Mouse (Mus musculus): ENCODE results near the gene Ush2a.

DNA sequence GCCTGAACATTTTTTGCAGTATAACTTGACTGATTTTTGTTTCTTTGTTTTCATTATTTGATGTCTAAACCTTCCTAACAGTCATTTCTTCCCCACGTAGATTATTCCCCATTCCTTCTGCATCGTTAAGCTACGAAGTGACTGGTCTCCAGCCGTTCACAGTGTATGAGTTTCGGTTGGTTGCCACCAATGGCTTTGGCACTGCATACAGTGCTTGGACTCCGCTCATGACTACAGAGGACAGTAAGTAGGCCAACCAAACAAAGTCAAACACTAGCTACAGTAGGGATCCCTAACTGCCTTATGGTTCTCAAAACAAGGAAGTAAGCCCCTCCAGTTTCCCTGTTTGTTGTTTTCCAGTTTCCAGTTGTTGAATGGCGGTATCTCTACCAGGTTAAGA, 453.1 kb downstream of the Ush2a start:
- TF ChIP-seq POLR2AphosphoS2 (IDR thresholded peaks at IDR 0.05; ENCODE audit: low read length) (no peak), CTCF (IDR thresholded peaks at IDR 0.05 in 2 of 3, conservative IDR thresholded peaks at IDR 0.05 in 1 of 3; ENCODE audit: control insufficient read depth in 1 of 3, insufficient read depth in 1 of 3, low read depth in 2 of 3, low read length in 3 of 3, poor library complexity in 1 of 3, severe bottlenecking in 1 of 3) (no peak), JUND (IDR thresholded peaks at IDR 0.05; ENCODE audit: low read depth, low read length) (no peak), CHD2 (IDR thresholded peaks at IDR 0.05; ENCODE audit: low read length) (no peak), GATA1 (IDR thresholded peaks at IDR 0.05; ENCODE audit: low read depth, low read length) (no peak), TCF12 (IDR thresholded peaks at IDR 0.05; ENCODE audit: low read depth, low read length) (no peak), EP300 (IDR thresholded peaks at IDR 0.05; ENCODE audit: low read depth in 1 of 2, low read length in 2 of 2) (no peak), POLR2A (IDR thresholded peaks at IDR 0.05; ENCODE audit: control insufficient read depth in 1 of 2, insufficient read depth in 1 of 2, low read depth in 1 of 2, low read length in 2 of 2, poor library complexity in 1 of 2) (no peak), ELF1 (IDR thresholded peaks at IDR 0.05; ENCODE audit: low read depth, low read length) (no peak), USF2 (IDR thresholded peaks at IDR 0.05; ENCODE audit: borderline replicate concordance in 1 of 2, insufficient read depth in 1 of 2, low read depth in 1 of 2, low read length in 2 of 2) (no peak), HCFC1 (IDR thresholded peaks at IDR 0.05; ENCODE audit: low read depth, low read length) (no peak), POLR2AphosphoS5 (IDR thresholded peaks at IDR 0.05; ENCODE audit: borderline replicate concordance, low read depth, low read length) (no peak)

Data from MEL (cell line).